Mouse (Mus musculus): Measurements from ENCODE around the gene Erg28. TPM values are rescaled to one million over a fixed set of nuclear protein-coding genes. Genes with fewer than 3 reads are reported as not detected.

Gene Erg28
- 153 and 154 TPM in 2 replicates for polyA plus RNA-seq (2015; fragmentation: Nextera tagmentation; extraction: Ambion mirVana)

DNA sequence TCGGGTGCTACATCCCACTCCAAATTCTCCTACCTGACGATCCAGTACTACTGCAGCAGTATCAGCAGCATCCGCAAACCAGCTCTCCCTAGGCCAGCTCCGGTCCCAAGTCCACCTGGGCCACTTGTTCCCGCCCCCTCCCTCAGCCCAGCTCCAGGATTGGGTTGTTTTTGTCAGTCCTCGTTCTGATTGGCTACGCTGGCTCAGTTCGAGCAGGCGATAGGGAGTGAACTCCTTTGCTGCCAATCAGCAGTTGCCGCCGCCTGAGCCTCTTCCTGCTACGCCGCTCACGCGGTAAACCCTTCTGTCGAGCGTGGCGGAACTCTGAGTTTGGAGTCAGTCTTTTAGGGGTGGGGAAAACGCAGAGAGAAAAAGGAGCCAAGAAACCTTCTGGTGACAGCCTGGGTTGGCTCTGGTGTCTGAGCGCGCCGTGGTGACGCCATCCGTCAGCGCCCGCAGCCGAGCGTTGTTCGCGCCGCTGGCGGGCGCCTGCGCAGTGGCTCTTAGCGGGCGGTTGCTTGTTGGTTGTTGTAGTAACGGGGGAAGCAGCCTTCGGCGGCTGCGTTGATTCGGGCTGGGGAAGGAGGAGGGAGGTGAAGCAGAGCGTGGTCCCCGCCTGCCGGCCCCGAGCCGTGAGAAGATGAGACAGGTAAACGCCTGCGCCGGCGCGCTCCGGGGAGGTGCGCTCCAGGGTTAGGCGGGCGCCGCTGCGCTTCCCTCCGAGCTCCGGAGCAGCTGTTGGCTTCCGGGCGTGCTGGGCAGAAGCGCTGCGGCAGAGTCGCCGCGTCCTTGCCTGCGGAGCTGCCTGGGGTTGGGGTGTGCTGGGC lies at the start of gene Erg28, which contains the start of gene Ttll5:
TSS of gene Erg28 (minus strand) at position 113 of the 827 bp plus-strand sequence.
TSS of gene Ttll5 (plus strand) at position 222 of the 827 bp plus-strand sequence.
- Histone ChIP-seq H3K36me3 (0 out of 2 replicates have a peak, but pooled peaks cover 3% of the 10 kb centered on the region), H3K4me2 (replicated peaks) (peak within 1 kb of the TSS; percentile 82), H3K27ac (peak within 1 kb of the TSS; percentile 99), H3K9ac (peak within 1 kb of the TSS; percentile 73), H3K9me3 (no peaks in the 10 kb centered on the region), H3K4me1 (replicated peaks) (peaks cover 7% of the 10 kb centered on the region; the same call in 1 of the 2 replicates), H3K27me3 (replicated peaks) (no peaks in the 10 kb centered on the region), H3K4me3 (replicated peaks) (peak within 1 kb of the TSS; percentile 88)
- peak; percentile 99 for ATAC-seq
- WGBS: under 1% methylated on average over 67 of the region's 67 CpGs

DNA sequence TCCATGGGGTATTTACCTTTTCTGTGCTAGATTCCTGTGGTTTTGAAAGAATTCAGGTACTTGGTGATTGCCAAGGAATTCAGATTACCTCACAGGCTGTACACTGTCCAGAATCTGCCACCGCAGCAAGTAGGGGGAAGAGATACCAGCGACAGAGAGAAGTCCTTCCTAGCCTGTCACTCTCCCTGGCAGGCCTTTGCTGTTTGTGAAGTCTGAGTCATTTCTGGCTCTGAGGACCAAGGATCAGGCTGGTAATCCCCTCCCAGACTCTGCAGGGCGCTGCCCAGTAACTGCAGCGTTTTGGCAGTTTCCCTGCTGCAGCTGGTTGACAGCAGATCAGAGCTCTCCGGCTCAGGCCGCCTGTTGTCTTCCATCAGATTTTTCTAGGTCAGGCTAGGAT lies 45.1 kb upstream of the Erg28 start:
- no peaks in the 10 kb centered on the region for H3K27me3 ChIP-seq (replicated peaks)
- H3K36me3 ChIP-seq: no peaks in the 10 kb centered on the region
- no peak overlapping the region for H3K4me2 ChIP-seq (replicated peaks)
- H3K27ac ChIP-seq: no peak overlapping the region
- no peak for ATAC-seq
- H3K4me1 ChIP-seq (replicated peaks): no peaks in the 10 kb centered on the region
- 60% methylated on average over 6 of the region's 6 CpGs for WGBS
- no peak overlapping the region for H3K4me3 ChIP-seq (replicated peaks)
- no peak overlapping the region for H3K9ac ChIP-seq
- no peaks in the 10 kb centered on the region for H3K9me3 ChIP-seq

DNA sequence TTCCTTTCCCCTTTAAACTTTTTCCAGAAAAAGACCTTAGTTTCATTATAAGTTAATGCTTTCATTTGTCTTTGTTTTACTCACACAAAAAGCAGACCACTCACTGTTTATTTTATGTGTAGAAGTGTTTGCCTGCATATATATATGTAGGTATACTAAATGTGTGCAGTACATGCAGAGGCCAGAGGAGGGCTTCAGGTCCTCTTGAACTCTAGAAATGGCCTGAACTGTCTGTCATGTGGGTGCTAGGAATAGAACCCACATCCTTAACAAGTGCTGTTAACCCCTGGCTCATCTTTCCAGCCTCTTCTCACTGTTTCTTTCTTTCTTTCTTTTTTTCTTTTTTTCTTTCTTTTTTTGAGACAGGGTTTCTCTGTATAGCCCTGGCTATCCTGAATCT lies 42.8 kb upstream of the Erg28 start:
- H3K4me2 ChIP-seq (replicated peaks): no peak overlapping the region
- H3K9ac ChIP-seq: no peak overlapping the region
- H3K27me3 ChIP-seq (replicated peaks): no peaks in the 10 kb centered on the region
- H3K4me3 ChIP-seq (replicated peaks): no peak overlapping the region
- no peak for ATAC-seq
- no peak overlapping the region for H3K27ac ChIP-seq
- H3K36me3 ChIP-seq: no peaks in the 10 kb centered on the region
- H3K4me1 ChIP-seq (replicated peaks): no peaks in the 10 kb centered on the region
- no peaks in the 10 kb centered on the region for H3K9me3 ChIP-seq

DNA sequence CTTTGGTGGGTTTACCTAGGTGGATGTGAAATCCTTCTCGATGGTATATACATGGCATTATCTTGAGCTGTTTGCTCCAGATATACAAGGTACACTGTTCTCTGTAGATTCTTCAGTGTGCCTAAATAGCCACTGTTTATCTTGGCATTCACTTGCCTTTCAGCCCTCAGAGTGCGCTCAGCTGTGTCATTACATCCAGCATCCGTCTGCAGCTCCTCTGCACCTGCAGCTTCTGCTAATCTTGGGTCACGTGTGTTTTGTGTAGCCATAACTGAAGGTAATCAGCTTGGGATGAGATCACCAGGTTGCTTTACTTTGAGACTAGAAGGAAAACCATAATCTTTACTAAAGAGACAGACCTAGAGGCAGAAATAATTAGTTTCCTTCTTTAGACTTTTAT lies 42.3 kb upstream of the Erg28 start:
- no peak overlapping the region for H3K27ac ChIP-seq
- no peaks in the 10 kb centered on the region for H3K36me3 ChIP-seq

DNA sequence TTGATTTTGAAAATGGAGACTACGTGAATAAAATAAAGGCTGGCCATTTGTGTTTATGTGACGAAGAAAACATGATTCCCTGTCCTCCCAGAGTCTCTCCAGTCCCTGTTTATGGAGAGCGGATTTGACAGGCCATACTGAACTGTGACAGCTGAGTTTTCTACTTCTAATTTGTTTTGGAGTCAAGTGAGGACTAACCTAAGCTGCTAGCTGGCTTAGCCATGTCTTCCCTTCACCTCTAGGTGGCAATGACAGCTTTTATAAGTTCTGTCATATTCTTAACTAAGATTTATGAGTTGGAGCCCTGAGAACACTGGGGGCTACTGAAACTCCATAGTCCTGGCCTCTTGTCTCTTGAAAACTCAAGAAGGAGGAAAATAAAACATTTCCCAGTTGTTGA lies 41.2 kb upstream of the Erg28 start:
- Histone ChIP-seq H3K4me2 (replicated peaks) (no peak overlapping the region), H3K27me3 (replicated peaks) (no peaks in the 10 kb centered on the region), H3K9me3 (no peaks in the 10 kb centered on the region), H3K27ac (no peak overlapping the region), H3K4me1 (replicated peaks) (no peaks in the 10 kb centered on the region), H3K4me3 (replicated peaks) (no peak overlapping the region), H3K9ac (no peak overlapping the region), H3K36me3 (no peaks in the 10 kb centered on the region)
- WGBS: 79% methylated on average over 3 of the region's 3 CpGs
- no peak for ATAC-seq

More for the DNA sequence above, 42.3 kb upstream of the Erg28 start:
- no peak overlapping the region for H3K4me3 ChIP-seq (replicated peaks)
- H3K9ac ChIP-seq: no peak overlapping the region
- no peaks in the 10 kb centered on the region for H3K27me3 ChIP-seq (replicated peaks)
- no peaks in the 10 kb centered on the region for H3K9me3 ChIP-seq
- 67% methylated on average over 4 of the region's 4 CpGs for WGBS
- no peaks in the 10 kb centered on the region for H3K4me1 ChIP-seq (replicated peaks)
- no peak overlapping the region for H3K4me2 ChIP-seq (replicated peaks)
- no peak; the same call in 1 of the 2 replicates for ATAC-seq

DNA sequence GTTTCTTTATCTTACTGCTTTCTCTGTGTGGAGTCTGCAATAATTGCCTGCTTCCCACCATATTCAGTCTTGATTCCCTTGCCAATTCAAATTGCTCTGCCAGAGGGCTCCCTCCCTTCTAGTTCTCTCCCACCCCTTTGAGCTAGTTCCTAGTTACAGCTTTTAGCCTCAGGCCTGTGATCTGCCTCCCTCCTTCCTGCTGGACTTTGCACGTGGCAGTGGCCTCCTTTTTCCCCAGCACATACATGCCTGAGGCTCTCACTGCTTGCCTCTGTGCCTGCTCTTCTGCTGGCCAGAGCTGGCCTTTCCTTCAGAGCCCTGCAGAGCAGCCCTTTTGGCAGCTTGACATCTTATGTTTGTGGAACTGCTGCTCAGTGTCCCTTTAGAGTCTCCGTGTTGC lies 38.2 kb upstream of the Erg28 start:
- no peak for ATAC-seq
- H3K4me2 ChIP-seq (replicated peaks): no peak overlapping the region
- no peak overlapping the region for H3K4me3 ChIP-seq (replicated peaks)
- H3K9me3 ChIP-seq: no peaks in the 10 kb centered on the region
- 42% methylated on average over 2 of the region's 2 CpGs for WGBS
- no peaks in the 10 kb centered on the region for H3K27me3 ChIP-seq (replicated peaks)
- no peaks in the 10 kb centered on the region for H3K4me1 ChIP-seq (replicated peaks)
- H3K36me3 ChIP-seq: no peaks in the 10 kb centered on the region
- no peak overlapping the region; the same call in 1 of the 2 replicates for H3K27ac ChIP-seq
- H3K9ac ChIP-seq: no peak overlapping the region

DNA sequence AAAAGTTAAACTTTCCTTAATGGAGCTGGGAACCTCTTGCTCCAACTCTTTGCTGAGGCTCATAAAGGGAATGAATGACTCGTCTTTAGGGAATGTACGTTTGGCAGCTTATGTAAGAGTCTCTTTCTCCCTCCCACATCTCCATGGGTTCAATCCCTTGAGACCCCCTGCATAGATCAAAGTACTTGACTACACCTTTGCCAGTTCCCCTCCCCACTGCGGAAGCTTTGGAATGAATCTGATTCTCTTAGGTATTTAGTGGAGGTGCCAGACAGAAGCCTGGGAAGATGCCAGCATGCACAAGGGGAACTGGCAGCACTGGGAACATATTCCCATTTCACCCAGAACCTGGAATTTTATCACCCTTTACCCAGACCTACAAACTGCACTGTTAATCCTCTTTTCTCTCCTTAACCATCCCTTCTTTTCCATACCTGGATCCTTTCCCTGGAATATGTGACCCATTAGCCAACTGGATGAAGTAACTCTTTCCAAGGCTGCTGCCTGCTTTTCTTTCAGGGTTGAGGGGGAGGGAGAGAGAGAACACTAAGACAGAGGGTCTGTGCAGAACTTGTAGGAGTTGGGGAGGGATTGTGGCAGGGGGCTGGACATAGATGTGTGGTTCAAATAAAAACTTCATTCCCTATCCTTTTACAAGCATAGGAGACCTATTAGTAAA lies 35.3 kb upstream of the Erg28 start:
- H3K4me3 ChIP-seq (replicated peaks): no peak overlapping the region
- H3K27me3 ChIP-seq (replicated peaks): no peaks in the 10 kb centered on the region
- H3K4me2 ChIP-seq (replicated peaks): no peak overlapping the region
- no peaks in the 10 kb centered on the region for H3K9me3 ChIP-seq
- no peaks in the 10 kb centered on the region for H3K36me3 ChIP-seq
- no peak overlapping the region for H3K27ac ChIP-seq
- WGBS: 54% methylated on average over 3 of the region's 3 CpGs
- no peaks in the 10 kb centered on the region for H3K4me1 ChIP-seq (replicated peaks)
- H3K9ac ChIP-seq: no peak overlapping the region
- no peak for ATAC-seq

DNA sequence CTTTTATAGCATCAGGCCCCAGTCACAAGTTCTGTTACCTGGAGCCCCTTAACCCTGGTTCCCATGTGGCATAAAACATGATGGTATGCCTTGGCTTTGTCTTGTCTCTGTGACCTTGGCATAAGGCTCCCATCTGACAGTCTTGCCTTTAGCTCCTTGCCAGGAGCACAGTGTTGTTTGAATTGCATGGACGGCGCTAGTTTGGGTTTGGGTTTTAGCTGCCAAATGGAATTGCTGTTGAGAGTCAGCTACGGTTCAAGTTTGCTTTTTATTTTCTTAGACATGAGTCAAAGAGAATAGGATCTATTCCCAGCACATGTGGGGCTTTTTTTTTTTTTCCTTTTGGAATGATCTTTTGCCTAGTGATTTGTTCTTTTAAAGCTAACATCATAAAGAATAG lies 34.8 kb upstream of the Erg28 start:
- no peak overlapping the region for H3K4me3 ChIP-seq (replicated peaks)
- 63% methylated on average over 3 of the region's 3 CpGs for WGBS
- no peak overlapping the region for H3K4me2 ChIP-seq (replicated peaks)
- H3K27me3 ChIP-seq (replicated peaks): no peaks in the 10 kb centered on the region
- no peaks in the 10 kb centered on the region for H3K9me3 ChIP-seq
- H3K27ac ChIP-seq: no peak overlapping the region
- no peaks in the 10 kb centered on the region for H3K36me3 ChIP-seq
- H3K9ac ChIP-seq: no peak overlapping the region
- no peak for ATAC-seq
- no peaks in the 10 kb centered on the region for H3K4me1 ChIP-seq (replicated peaks)

DNA sequence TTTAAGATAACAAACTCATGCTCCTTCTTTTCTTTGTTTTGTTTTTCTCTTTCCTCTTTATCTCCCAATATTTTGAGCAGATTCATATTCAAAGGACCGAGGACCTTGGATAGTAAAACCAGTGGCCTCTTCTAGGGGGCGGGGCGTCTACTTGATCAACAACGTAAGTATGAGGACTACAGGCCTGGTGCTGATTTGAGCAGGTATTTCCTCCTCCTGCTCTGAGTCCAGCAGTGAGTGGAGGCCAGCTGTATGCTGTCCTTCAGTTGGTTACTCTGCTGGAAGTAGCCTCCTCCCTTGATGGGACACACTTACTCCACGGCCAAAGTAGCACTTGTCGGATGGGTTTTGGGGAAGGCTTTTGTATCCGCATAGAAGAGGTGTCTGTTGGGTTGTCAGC lies 33.0 kb upstream of the Erg28 start:
- Histone ChIP-seq H3K9me3 (no peaks in the 10 kb centered on the region), H3K36me3 (no peaks in the 10 kb centered on the region), H3K9ac (no peak overlapping the region), H3K27ac (no peak overlapping the region), H3K27me3 (replicated peaks) (no peaks in the 10 kb centered on the region), H3K4me1 (replicated peaks) (no peaks in the 10 kb centered on the region), H3K4me3 (replicated peaks) (no peak overlapping the region), H3K4me2 (replicated peaks) (no peak overlapping the region)
- ATAC-seq: no peak
- WGBS: 84% methylated on average over 7 of the region's 7 CpGs

DNA sequence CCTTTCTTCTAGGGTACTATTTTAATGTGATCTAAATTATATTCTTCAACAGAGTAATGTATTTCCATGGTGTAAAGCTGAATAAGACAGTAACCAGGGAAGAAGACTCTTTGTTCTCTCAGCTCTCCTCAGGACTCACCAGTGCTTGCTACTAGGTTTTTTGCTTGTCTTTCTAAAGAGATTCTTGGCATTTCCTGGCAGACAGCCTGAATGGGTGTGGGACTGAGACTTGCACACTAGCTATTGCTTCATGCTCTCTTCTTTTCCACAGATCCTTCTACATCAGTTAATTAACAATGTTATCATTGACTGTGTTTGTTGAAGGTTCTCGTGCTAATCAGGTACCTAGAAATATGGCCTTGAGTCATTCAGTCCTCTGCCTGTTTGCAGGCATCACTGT lies 29.9 kb upstream of the Erg28 start:
- no peaks in the 10 kb centered on the region for H3K36me3 ChIP-seq
- WGBS: 65% methylated on average over 1 of the region's 1 CpGs

DNA sequence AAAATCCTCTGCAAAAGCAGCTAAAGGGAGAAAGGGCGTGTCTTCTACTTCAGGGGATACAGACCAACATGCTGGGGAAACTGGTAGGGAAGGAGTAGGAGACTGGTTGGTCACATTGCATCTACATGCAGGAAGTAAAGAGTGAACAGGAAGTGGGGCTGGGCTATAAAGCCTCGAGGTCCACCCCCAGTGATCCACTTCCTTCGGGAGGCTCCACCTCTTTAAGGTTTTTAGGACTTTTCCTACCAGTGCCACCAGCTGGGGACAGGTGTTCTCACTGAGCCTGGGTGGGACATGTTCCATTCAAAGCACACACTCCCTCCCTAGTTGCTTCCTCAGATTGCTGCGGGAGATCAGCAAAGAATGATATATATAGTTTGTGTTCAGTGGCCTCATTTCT lies 29.5 kb upstream of the Erg28 start:
- WGBS: 83% methylated on average over 4 of the region's 4 CpGs
- no peaks in the 10 kb centered on the region for H3K27me3 ChIP-seq (replicated peaks)

More for the DNA sequence above, 29.9 kb upstream of the Erg28 start:
- no peaks in the 10 kb centered on the region for H3K4me1 ChIP-seq (replicated peaks)
- no peak overlapping the region for H3K27ac ChIP-seq
- no peak for ATAC-seq
- H3K27me3 ChIP-seq (replicated peaks): no peaks in the 10 kb centered on the region
- no peak overlapping the region for H3K4me3 ChIP-seq (replicated peaks)
- H3K9ac ChIP-seq: no peak overlapping the region
- H3K4me2 ChIP-seq (replicated peaks): no peak overlapping the region
- no peaks in the 10 kb centered on the region for H3K9me3 ChIP-seq

DNA sequence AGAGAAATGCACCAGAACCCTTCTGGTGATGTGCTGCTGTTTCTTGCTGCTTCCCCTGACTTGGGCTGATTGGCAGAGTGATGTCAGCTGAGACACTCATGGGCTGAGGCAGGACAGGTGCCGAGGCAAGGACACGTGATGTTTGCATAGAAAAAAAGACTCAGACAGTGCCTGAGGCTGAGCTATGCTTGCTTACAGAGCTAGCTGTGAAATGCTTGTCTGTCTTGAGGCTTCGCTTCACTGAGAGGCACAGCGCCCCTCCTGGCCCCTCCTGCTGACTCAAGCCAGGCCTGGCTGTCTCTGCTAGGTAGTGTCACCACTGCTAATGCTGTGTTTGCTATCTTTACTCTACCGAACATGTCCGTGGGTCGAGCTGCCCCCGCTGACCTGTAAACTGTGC lies 26.3 kb upstream of the Erg28 start:
- no peak for ATAC-seq
- Histone ChIP-seq H3K9ac (no peak overlapping the region), H3K4me3 (replicated peaks) (no peak overlapping the region), H3K4me2 (replicated peaks) (no peak overlapping the region), H3K27ac (no peak overlapping the region), H3K36me3 (no peaks in the 10 kb centered on the region), H3K4me1 (replicated peaks) (no peaks in the 10 kb centered on the region), H3K9me3 (no peaks in the 10 kb centered on the region), H3K27me3 (replicated peaks) (no peaks in the 10 kb centered on the region)
- 76% methylated on average over 8 of the region's 8 CpGs for WGBS

More for the DNA sequence above, 29.5 kb upstream of the Erg28 start:
- H3K9ac ChIP-seq: no peak overlapping the region
- H3K4me1 ChIP-seq (replicated peaks): no peaks in the 10 kb centered on the region
- ATAC-seq: no peak
- H3K4me3 ChIP-seq (replicated peaks): no peak overlapping the region
- H3K4me2 ChIP-seq (replicated peaks): no peak overlapping the region
- H3K27ac ChIP-seq: no peak overlapping the region
- H3K36me3 ChIP-seq: no peaks in the 10 kb centered on the region
- no peaks in the 10 kb centered on the region for H3K9me3 ChIP-seq

Measured in intestine, embryonic 15.5 days (tissue).